Mouse (Mus musculus) ES-E14 (cell line): Measurements from ENCODE around the gene Parn. TPM values are rescaled to one million over a fixed set of nuclear protein-coding genes. Genes with fewer than 3 reads are reported as not detected.

Experiments used
- DNase-seq: peaks from one replicate; pipeline ENCODE4 v3.0.0-alpha.2; 2013; ENCODE audit warnings: low read depth, low spot score
- H3K27ac ChIP-seq: 2 replicates; pipeline ENCODE4 v1.5.1; 2012; ENCODE audit warnings: low read depth, mild to moderate bottlenecking, low read length, moderate library complexity, mixed read lengths; ENCODE audit not compliant: poor library complexity, insufficient read depth, severe bottlenecking
- H3K36me3 ChIP-seq: 2 replicates; pipeline ENCODE4 v1.6.1; 2012; ENCODE audit warnings: mild to moderate bottlenecking, low read length, moderate library complexity, mixed read lengths; ENCODE audit not compliant: control insufficient read depth, poor library complexity, insufficient read depth, severe bottlenecking
- H3K4me1 ChIP-seq, 2 experiments: fragments of 150-350 bp in 1 of 2; sonication (generic) in 1 of 2; 2 replicates each; pipeline ENCODE4 v1.6.1; 2012; ENCODE audit warnings: low read length in 2 of 2, mild to moderate bottlenecking in 1 of 2, mixed read lengths in 1 of 2; ENCODE audit not compliant: control insufficient read depth in 2 of 2, insufficient read depth in 2 of 2, poor library complexity in 1 of 2
- H3K4me3 ChIP-seq, 2 experiments: fragments of 150-350 bp in 1 of 2; sonication (generic) in 1 of 2; 2 replicates each; pipeline ENCODE4 v1.5.1; 2012; ENCODE audit warnings: low read length in 2 of 2, low read depth in 1 of 2, mild to moderate bottlenecking in 1 of 2, mixed read lengths in 1 of 2; ENCODE audit not compliant: insufficient read depth in 1 of 2, poor library complexity in 1 of 2, severe bottlenecking in 1 of 2
- H3K9ac ChIP-seq: 2 replicates; pipeline ENCODE4 v1.6.1; 2012; ENCODE audit warnings: low read depth, mild to moderate bottlenecking, low read length, mixed read lengths; ENCODE audit not compliant: poor library complexity, insufficient read depth, severe bottlenecking
- H3K9me3 ChIP-seq: fragments of 150-350 bp; sonication (generic); 2 replicates; pipeline ENCODE4 v1.6.1; 2012; ENCODE audit warnings: low read depth, mild to moderate bottlenecking, low read length; ENCODE audit not compliant: control insufficient read depth, insufficient read depth
- CHD2 ChIP-seq: IDR thresholded peaks from 2 replicates; pipeline ENCODE4 v1.6.1; 2014; ENCODE audit warnings: mild to moderate bottlenecking, low read depth, low read length, inconsistent platforms
- HCFC1 ChIP-seq: IDR thresholded peaks from 2 replicates; pipeline ENCODE4 v1.6.1; 2012; ENCODE audit warnings: low read length, inconsistent platforms, borderline replicate concordance; ENCODE audit not compliant: insufficient read depth
- MAFK ChIP-seq: IDR thresholded peaks from 2 replicates; pipeline ENCODE4 v1.6.1; 2014; ENCODE audit warnings: mild to moderate bottlenecking, low read depth, low read length, inconsistent platforms; ENCODE audit not compliant: insufficient read depth
- ZC3H11A ChIP-seq: IDR thresholded peaks from 2 replicates; pipeline ENCODE4 v1.6.1; 2012; ENCODE audit warnings: low read depth, mild to moderate bottlenecking, inconsistent platforms, low read length, borderline replicate concordance
- ZNF384 ChIP-seq: IDR thresholded peaks from 2 replicates; pipeline ENCODE4 v1.6.1; 2012; ENCODE audit warnings: low read depth, low read length, inconsistent platforms
- in situ Hi-C, 2 experiments: fragments of 600-800 bp; cut with MboI; formaldehyde crosslinking; loops; one replicate each; pipeline ENCODE4 v1.15.1; 2025; ENCODE audit warnings: low sequenced_read_pairs in 2 of 2, inconsistent platforms in 1 of 2; ENCODE audit not compliant: unreplicated experiment in 2 of 2
- total RNA-seq: library from RNA; depleted of rRNA; stranded (reverse); fragments of 300-350 nt; gene quantifications from 2 replicates; pipeline ENCODE4 v1.2.3, GENCODE M21; 2012

The Parn gene
- total RNA-seq, 1 experiment, result 30.3 TPM

DNA sequence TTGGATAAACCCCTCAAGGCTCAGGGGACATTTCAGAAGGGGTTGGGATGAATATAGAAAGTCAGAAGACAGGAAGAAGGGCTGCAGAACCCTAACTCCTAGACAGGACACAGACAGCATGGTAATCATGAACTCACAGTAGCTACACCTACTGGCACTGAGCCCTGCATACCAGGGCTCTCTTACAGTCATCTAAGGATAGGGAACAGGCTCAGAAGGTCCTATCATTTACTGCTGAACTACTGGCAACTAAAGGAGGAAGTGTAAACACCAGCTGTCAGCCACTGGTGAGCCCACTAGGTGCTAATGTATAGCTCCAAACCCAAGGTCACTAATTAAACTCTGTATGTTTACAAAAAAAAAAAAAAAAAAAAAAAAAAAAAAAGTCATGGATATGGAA lies 56.6 kb downstream of the Parn start:
- DNase-seq, result no peak
- Histone ChIP-seq H3K4me1 (peaks cover 0 to 7% of the 10 kb centered on the region in 2 experiments; a peak in 1 of 4 replicates), H3K4me3 (no peak overlapping the region), H3K36me3 (peaks cover 3% of the 10 kb centered on the region; the same call in 1 of the 2 replicates), H3K9ac (no peak overlapping the region), H3K9me3 (no peaks in the 10 kb centered on the region), H3K27ac (no peak overlapping the region)
- TF ChIP-seq HCFC1 (no peak), MAFK (no peak), ZNF384 (peak; percentile 56; the same call in 1 of the 2 replicates), CHD2 (no peak), ZC3H11A (no peak)
- in situ Hi-C loops, result no loop called here

DNA sequence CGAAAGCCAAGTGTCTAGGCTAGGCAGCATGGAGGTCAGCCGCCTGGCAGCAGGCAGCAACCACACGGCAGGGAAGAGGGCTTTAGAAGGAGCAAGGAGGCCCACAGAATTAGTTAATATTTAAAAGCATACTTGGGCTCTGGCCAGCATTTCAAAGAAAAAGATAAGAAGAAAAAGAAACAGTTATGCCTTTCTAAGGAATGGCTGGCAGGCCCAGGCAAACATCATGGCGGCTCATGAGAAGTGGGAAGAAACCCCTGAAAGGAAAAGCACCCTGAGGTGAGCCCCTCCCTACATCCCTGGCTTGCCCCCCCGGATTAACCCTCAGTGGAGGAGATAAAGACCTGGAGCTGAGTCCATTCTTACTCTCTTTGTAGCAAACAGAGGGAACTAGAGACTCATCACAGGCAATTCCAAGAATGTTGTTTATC lies 57.0 kb downstream of the Parn start:
- H3K27ac ChIP-seq, result no peak overlapping the region
- in situ Hi-C loops, result no loop called here
- no peak overlapping the region for H3K9ac ChIP-seq
- H3K4me1 ChIP-seq, result peaks cover 0 to 7% of the 10 kb centered on the region in 2 experiments; a peak in 1 of 4 replicates
- H3K9me3 ChIP-seq, result no peaks in the 10 kb centered on the region
- no peak overlapping the region for H3K4me3 ChIP-seq
- no peak for DNase-seq
- H3K36me3 ChIP-seq, result peaks cover 4% of the 10 kb centered on the region
- TF ChIP-seq HCFC1 (no peak), ZC3H11A (no peak), MAFK (no peak), ZNF384 (no peak), CHD2 (no peak)

DNA sequence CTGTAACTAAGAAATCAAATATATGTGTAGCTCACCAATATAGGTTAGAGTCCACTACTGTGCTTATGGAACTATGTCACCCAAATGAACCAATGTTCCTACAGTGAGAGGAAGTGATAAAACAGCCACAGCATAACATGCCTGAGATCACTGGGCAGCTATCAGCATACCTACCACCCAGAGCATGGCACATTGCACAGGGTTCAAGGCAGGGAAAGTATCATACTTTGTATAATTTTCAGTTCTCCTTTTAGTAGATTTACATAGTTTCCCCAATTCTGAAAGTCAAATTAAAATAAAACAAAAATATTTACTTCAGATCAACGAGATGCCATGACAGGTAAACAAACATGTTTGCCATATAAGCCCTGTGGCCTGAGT lies 59.3 kb downstream of the Parn start:
- Histone ChIP-seq H3K4me3 (no peak overlapping the region), H3K27ac (no peak overlapping the region), H3K36me3 (peaks cover 4% of the 10 kb centered on the region; the same call in 1 of the 2 replicates), H3K9ac (no peak overlapping the region), H3K4me1 (peaks cover 0 to 7% of the 10 kb centered on the region in 2 experiments; a peak in 1 of 4 replicates), H3K9me3 (no peaks in the 10 kb centered on the region)
- TF ChIP-seq HCFC1 (no peak), CHD2 (no peak), ZNF384 (no peak)
- in situ Hi-C loops, result no loop called here
- DNase-seq, result no peak

DNA sequence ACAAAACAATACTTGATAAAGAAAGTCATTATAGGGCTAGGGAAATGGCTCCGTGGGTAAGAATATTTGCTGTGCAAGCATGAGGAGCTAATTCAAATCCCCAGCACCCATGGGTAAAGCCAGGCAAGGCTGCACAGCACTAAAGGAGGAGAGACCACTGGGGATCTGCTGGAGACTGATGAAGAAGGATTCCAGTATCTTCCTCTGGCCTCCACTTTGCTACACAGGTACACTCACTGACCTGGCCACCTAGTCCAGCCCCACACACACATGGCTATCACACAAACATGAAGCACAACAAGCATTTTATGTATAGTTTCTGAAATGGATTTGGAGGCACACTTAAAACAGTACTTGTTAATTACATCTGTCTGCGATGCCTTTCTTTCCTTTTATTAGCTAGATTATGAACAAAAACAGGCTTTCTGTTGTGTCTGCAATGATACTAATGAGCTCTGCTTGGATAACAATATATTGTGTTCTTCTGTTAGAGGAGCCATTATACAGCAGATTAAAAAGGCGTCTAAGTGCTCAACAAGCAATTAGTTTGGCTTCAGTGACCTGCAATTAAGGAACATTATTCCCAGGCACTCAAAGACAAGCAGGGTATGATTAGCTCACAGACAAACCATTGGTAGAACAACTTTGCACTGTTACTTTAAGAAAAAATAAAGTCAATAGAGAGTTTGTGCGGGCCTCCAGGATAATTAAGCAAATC lies 59.8 kb downstream of the Parn start:
- Histone ChIP-seq H3K36me3 (peaks cover 6% of the 10 kb centered on the region), H3K9ac (no peak overlapping the region), H3K9me3 (no peaks in the 10 kb centered on the region), H3K4me1 (peaks cover 0 to 7% of the 10 kb centered on the region in 2 experiments; a peak in 1 of 4 replicates), H3K4me3 (no peak overlapping the region), H3K27ac (no peak overlapping the region)
- TF ChIP-seq CHD2, result no peak
- TF ChIP-seq ZNF384, result no peak
- no peak for TF ChIP-seq HCFC1
- no peak for TF ChIP-seq MAFK
- in situ Hi-C loops, result no loop called here
- DNase-seq, result no peak
